Comparison of ENCODE assay signal across 11 mouse cellular contexts in the genomic region with DNA sequence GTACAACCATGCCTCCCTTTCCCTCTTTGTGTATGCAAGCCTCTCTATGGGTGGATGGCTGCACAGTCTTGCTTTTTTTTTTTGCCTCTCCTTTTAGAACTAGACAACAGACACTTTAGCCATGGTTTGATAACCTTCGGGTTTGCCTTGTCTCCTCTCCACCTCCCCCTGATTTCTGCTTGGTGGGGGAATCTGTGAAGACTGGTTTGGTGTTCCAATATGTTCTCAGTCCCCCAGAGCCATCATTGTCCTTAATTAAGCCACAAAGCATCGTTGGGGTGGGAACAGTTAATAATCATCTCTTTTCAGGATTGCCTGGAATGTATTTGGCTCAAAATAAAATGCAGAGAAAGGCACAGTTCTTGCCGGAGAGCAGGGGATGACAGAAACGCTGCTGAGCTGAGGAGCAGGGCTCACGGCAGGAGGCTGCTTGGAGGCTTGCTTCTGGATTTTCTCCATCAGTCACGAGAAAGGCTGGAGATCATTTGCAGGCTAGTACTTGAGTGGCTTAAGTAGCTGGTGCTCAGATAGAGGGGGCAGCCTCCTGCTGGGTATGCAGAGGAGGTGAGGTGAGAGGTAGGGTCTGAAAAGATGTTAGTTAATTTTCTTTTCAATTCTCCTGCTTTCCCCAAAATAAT.
DNase-seq lines count a peak whose midpoint lies in the region; ATAC-seq and TF ChIP-seq lines count a peak whose summit lies in the region.
"Had no signal": no experiment of that assay in that cellular context is flagged by ENCODE, and none has a peak within 500 bp of the region (broad histone marks: within the 10 kb centered on the region; RNA-seq: fewer than 3 reads in every experiment).

No protein-coding gene starts in this region.

- intact Hi-C loops in left cerebral cortex, postnatal 4 days (cut with DNase I) = no loop called here

- no peak for ATAC-seq in forebrain, embryonic 12.5 days (ENCODE audit: low FRiP score)
- no peak for ATAC-seq in forebrain, embryonic 16.5 days
- no peak for ATAC-seq in midbrain, embryonic 16.5 days
- no peak for ATAC-seq in liver, postnatal 0 days
- ATAC-seq: intestine, postnatal 0 days; Patski had no signal

- DNase-seq in forebrain, embryonic 10.5 days (ENCODE audit: extremely low spot score, low spot score) = no peak
- DNase-seq in left cerebral cortex, postnatal 4 days = peak; percentile 21
- no peak for DNase-seq in left cerebral cortex, adult 18-20 months (ENCODE audit: low spot score in 2 of 2)
- no peak for DNase-seq in liver, postnatal 0 days
- no peak for DNase-seq in adrenal gland, adult 18-20 months (ENCODE audit: low spot score in 2 of 2)

- WGBS in forebrain, embryonic 12.5 days = 5% methylated on average over 6 of the region's 6 CpGs
- WGBS in forebrain, embryonic 10.5 days = 7% methylated on average over 6 of the region's 6 CpGs
- WGBS in forebrain, embryonic 16.5 days = under 1% methylated on average over 6 of the region's 6 CpGs
- 3% methylated on average over 6 of the region's 6 CpGs for WGBS in midbrain, embryonic 16.5 days
- 36% methylated on average over 6 of the region's 6 CpGs for WGBS in liver, postnatal 0 days (ENCODE audit: insufficient replicate concordance)

- 0 out of 2 replicates have a peak, but pooled peaks cover 4% of the 10 kb centered on the region for H3K27me3 ChIP-seq in forebrain, embryonic 12.5 days
- H3K27me3 ChIP-seq in forebrain, embryonic 10.5 days (ENCODE audit: poor library complexity, severe bottlenecking) = peaks cover 5% of the 10 kb centered on the region
- no peaks in the 10 kb centered on the region for H3K27me3 ChIP-seq in forebrain, embryonic 16.5 days (replicated peaks; ENCODE audit: control insufficient read depth, insufficient read depth, low read length)
- no peaks in the 10 kb centered on the region for H3K27me3 ChIP-seq in midbrain, embryonic 16.5 days (ENCODE audit: control insufficient read depth, insufficient read depth, low read depth, low read length)
- no peaks in the 10 kb centered on the region for H3K27me3 ChIP-seq in liver, postnatal 0 days (ENCODE audit: insufficient read depth, low read length)

- H3K9me3 ChIP-seq in forebrain, embryonic 12.5 days = no peaks in the 10 kb centered on the region
- no peaks in the 10 kb centered on the region for H3K9me3 ChIP-seq in forebrain, embryonic 10.5 days
- no peaks in the 10 kb centered on the region for H3K9me3 ChIP-seq in forebrain, embryonic 16.5 days (ENCODE audit: control insufficient read depth, low read length)
- H3K9me3 ChIP-seq in midbrain, embryonic 16.5 days (replicated peaks; ENCODE audit: control insufficient read depth, low read length, poor library complexity, severe bottlenecking) = no peaks in the 10 kb centered on the region
- no peaks in the 10 kb centered on the region for H3K9me3 ChIP-seq in liver, postnatal 0 days (ENCODE audit: low read length)

- H3K27ac ChIP-seq in forebrain, embryonic 12.5 days = 0 out of 2 replicates have a peak overlapping the region, but pooled peaks have one; percentile 36
- no peak overlapping the region; the same call in 1 of the 2 replicates for H3K27ac ChIP-seq in forebrain, embryonic 10.5 days
- no peak overlapping the region for H3K27ac ChIP-seq in forebrain, embryonic 16.5 days (ENCODE audit: low read length)
- peak overlapping the region; percentile 35; the same call in 1 of the 2 replicates for H3K27ac ChIP-seq in midbrain, embryonic 16.5 days (ENCODE audit: low read length)
- H3K27ac ChIP-seq in liver, postnatal 0 days (ENCODE audit: low read depth) = no peak overlapping the region
- H3K27ac ChIP-seq: liver, embryonic 14.5 days had no signal

- H3K4me2 ChIP-seq in forebrain, embryonic 12.5 days = peak overlapping the region; percentile 15; the same call in 1 of the 2 replicates
- peak overlapping the region; percentile 5 for H3K4me2 ChIP-seq in forebrain, embryonic 16.5 days (ENCODE audit: low read length)
- H3K4me2 ChIP-seq in midbrain, embryonic 16.5 days (ENCODE audit: low read length) = peak overlapping the region; percentile 13
- H3K4me2 ChIP-seq in liver, postnatal 0 days (ENCODE audit: low read depth, low read length) = no peak overlapping the region

- no peaks in the 10 kb centered on the region for H3K36me3 ChIP-seq in forebrain, embryonic 12.5 days (replicated peaks)
- no peaks in the 10 kb centered on the region for H3K36me3 ChIP-seq in forebrain, embryonic 10.5 days (replicated peaks)
- no peaks in the 10 kb centered on the region for H3K36me3 ChIP-seq in forebrain, embryonic 16.5 days (ENCODE audit: control insufficient read depth, insufficient read depth)
- no peaks in the 10 kb centered on the region for H3K36me3 ChIP-seq in midbrain, embryonic 16.5 days (ENCODE audit: control insufficient read depth, insufficient read depth, low read length)
- H3K36me3 ChIP-seq in liver, postnatal 0 days (replicated peaks; ENCODE audit: insufficient read depth, low read length) = no peaks in the 10 kb centered on the region

- TF ChIP-seq CTCF in liver, postnatal 0 days (IDR thresholded peaks at IDR 0.05; ENCODE audit: low read depth) = no peak

- no peak overlapping the region for H3K4me3 ChIP-seq in forebrain, embryonic 12.5 days (replicated peaks)
- H3K4me3 ChIP-seq in forebrain, embryonic 10.5 days = no peak overlapping the region
- no peak overlapping the region for H3K4me3 ChIP-seq in forebrain, embryonic 16.5 days (replicated peaks; ENCODE audit: low read length)
- H3K4me3 ChIP-seq in midbrain, embryonic 16.5 days (ENCODE audit: low read depth, low read length) = no peak overlapping the region
- H3K4me3 ChIP-seq in liver, postnatal 0 days (ENCODE audit: low read depth, low read length) = no peak overlapping the region

- H3K4me1 ChIP-seq in forebrain, embryonic 12.5 days = peaks cover 31% of the 10 kb centered on the region
- H3K4me1 ChIP-seq in forebrain, embryonic 10.5 days = peaks cover 20% of the 10 kb centered on the region
- peaks cover 18% of the 10 kb centered on the region for H3K4me1 ChIP-seq in forebrain, embryonic 16.5 days (replicated peaks; ENCODE audit: control insufficient read depth, insufficient read depth, low read length)
- peaks cover 10% of the 10 kb centered on the region for H3K4me1 ChIP-seq in midbrain, embryonic 16.5 days (ENCODE audit: control insufficient read depth, insufficient read depth, low read length)
- H3K4me1 ChIP-seq in liver, postnatal 0 days (ENCODE audit: insufficient read depth) = no peaks in the 10 kb centered on the region

- no peak overlapping the region for H3K9ac ChIP-seq in forebrain, embryonic 12.5 days
- H3K9ac ChIP-seq in forebrain, embryonic 16.5 days (replicated peaks; ENCODE audit: low read depth, low read length) = peak overlapping the region; percentile 30; the same call in 1 of the 2 replicates
- H3K9ac ChIP-seq in midbrain, embryonic 16.5 days (ENCODE audit: low read depth, low read length) = peak overlapping the region; percentile 33
- no peak overlapping the region for H3K9ac ChIP-seq in liver, postnatal 0 days (replicated peaks)
- H3K9ac ChIP-seq: liver, embryonic 14.5 days had no signal

- TF ChIP-seq EP300 in liver, postnatal 0 days (IDR thresholded peaks at IDR 0.05; ENCODE audit: low read depth) = no peak

Comparison
In these comparisons a context has a peak if more than half of its experiments do, and no peak if none do; other contexts are left out.
1. H3K27ac ChIP-seq: peak in forebrain, embryonic 12.5 days (single experiment) and midbrain, embryonic 16.5 days (single experiment); none in forebrain, embryonic 10.5 days (single experiment), forebrain, embryonic 16.5 days (single experiment) and liver, postnatal 0 days (single experiment).
2. H3K9ac ChIP-seq: peak in forebrain, embryonic 16.5 days (single experiment) and midbrain, embryonic 16.5 days (single experiment); none in forebrain, embryonic 12.5 days (single experiment) and liver, postnatal 0 days (single experiment).